Mouse (Mus musculus): ENCODE measurements around the gene Aqp9. TPM values are rescaled to one million over a fixed set of nuclear protein-coding genes. Genes with fewer than 3 reads are reported as not detected.
"Not testable (repeated sequence)": the region's sequence is repeated elsewhere in the genome, so short reads cannot be mapped to it uniquely, and the experiment has no call there.

Gene Aqp9
- polyA plus RNA-seq, 1 experiment from 2014 or later, result 0.14 TPM

DNA sequence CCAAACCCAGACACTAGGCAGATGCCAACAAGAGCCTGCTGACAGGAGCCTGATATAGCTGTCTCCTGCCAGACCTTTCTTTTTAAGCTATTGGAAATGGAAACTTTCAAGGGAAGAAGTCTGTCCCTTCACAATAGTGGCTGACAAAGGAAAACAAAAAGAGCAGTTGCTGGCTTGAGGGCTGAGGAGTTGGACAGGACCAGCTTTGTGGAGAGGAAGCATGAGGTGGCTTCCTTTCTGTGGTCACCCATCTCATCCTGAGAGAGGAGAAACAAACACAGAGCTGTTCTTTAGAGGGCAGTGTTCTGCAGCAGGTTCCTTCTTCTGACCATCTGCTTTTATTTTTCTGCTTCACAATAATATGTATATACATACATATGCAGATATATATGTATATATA, 19.6 kb downstream of the Aqp9 start:
- Histone ChIP-seq H3K36me3 (no peaks in the 10 kb centered on the region), H3K4me3 (no peak overlapping the region), H3K27ac (no peak overlapping the region), H3K9me3 (replicated peaks) (no peaks in the 10 kb centered on the region), H3K4me1 (no peaks in the 10 kb centered on the region), H3K27me3 (ENCODE audit: low read depth, poor library complexity, severe bottlenecking) (no peaks in the 10 kb centered on the region)
- no peak for DNase-seq (ENCODE audit: low spot score)

DNA sequence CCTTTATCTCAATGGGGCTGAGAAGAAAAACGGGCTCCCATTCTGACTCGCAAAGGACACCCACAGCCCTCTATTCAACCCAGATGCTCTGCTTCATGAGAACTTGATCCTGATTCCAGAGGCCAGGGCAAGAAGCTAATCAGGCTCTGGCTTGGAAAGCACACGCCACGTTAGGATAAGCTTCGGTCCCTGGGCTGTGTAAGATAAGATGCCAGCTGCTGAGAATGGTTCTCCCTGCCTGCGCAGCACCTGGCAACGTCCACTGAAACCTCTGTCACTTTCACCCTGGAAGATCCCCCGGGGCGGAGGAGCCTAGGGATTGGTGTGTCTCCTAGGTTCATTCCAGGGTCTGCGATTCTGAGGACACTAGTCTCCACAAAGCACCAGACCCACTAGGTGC, 22.3 kb downstream of the Aqp9 start:
- no peaks in the 10 kb centered on the region for H3K27me3 ChIP-seq (ENCODE audit: low read depth, poor library complexity, severe bottlenecking)
- no peak for DNase-seq (ENCODE audit: low spot score)
- 87% methylated on average over 10 of the region's 10 CpGs for WGBS
- H3K36me3 ChIP-seq, result no peaks in the 10 kb centered on the region
- H3K9me3 ChIP-seq (replicated peaks), result no peaks in the 10 kb centered on the region
- H3K4me1 ChIP-seq, result no peaks in the 10 kb centered on the region
- no peak overlapping the region for H3K27ac ChIP-seq
- no peak overlapping the region for H3K4me3 ChIP-seq

DNA sequence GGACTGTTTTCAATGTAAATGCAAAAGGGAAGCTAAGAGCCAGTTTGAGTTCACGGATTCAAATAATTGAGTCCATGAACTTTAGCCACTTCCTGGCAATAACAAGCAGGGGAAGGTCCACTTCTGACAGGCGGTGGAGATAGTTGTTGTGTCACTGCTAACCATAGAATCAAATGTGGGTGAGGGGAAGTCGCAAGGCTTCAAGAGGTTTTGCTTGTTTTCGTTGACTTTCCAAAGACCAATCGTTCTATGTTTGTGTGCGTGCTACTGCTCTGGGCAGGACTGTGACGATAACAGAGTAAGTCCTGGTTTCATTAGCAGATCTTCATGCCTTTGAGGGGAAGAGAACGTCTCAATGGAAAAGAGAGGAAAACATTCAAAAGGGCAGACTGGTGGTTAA, 28.3 kb downstream of the Aqp9 start:
- WGBS, result 94% methylated on average over 8 of the region's 8 CpGs
- DNase-seq (ENCODE audit: low spot score), result no peak
- no peaks in the 10 kb centered on the region; the same call in 1 of the 2 replicates for H3K9me3 ChIP-seq (replicated peaks)
- H3K27me3 ChIP-seq (ENCODE audit: low read depth, poor library complexity, severe bottlenecking), result no peaks in the 10 kb centered on the region
- no peaks in the 10 kb centered on the region for H3K36me3 ChIP-seq
- no peak overlapping the region for H3K4me3 ChIP-seq
- H3K27ac ChIP-seq, result no peak overlapping the region
- no peaks in the 10 kb centered on the region for H3K4me1 ChIP-seq

DNA sequence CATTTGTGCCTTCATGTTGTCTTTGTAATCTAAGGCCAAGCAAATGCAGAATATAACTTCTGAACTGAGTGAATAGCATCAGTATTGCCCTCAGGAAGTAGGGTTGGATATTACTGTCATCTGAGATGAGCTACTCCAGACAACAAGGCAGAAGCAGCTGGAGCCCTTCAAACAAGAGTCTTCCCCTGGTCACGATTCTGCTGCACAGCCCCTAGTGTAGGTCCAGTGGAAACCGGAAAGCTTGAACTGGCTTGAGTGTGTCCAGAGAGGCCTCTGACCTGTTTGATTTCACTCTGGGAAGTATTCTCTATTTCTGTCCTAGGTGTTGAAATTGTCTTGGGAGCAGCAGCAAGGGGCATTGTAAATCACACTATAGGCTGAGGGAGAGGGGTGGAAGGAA, 29.5 kb downstream of the Aqp9 start:
- Histone ChIP-seq H3K4me1 (no peaks in the 10 kb centered on the region), H3K36me3 (no peaks in the 10 kb centered on the region), H3K27ac (no peak overlapping the region), H3K9me3 (replicated peaks) (no peaks in the 10 kb centered on the region; the same call in 1 of the 2 replicates), H3K4me3 (no peak overlapping the region), H3K27me3 (ENCODE audit: low read depth, poor library complexity, severe bottlenecking) (no peaks in the 10 kb centered on the region)
- no peak for DNase-seq (ENCODE audit: low spot score)
- 88% methylated on average over 2 of the region's 2 CpGs for WGBS

DNA sequence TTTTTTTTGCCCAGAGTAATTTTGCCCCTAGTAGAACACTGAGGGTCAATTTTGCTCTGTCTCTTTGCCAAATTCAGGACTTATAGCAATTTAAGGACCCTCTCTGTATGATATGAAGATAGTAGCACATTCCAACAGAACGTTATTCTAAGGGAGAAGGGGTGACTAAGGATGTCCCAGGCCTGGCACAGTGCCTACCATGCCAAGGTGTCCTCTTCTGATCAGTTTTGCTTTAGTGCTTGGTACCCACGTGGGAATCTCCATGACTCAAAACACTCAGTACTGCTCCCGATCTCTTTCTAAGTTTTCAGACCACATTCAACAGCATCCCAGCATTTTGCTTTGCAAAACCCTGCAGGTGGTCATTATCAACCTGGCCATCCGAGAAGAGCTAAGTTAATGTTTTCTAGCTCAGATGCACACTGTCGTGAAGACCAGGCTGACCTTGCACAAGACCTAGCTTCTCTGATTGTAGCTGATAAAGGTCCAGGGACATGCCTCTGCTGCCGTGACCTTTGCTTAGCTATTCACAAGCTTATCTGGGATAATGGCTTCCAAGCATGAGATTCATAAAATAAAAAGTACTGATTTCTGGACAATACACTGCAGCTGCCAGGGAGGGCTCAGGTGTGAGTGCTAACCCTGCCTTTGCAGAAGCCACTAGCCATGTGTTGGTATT, 31.1 kb downstream of the Aqp9 start:
- Histone ChIP-seq H3K27ac (no peak overlapping the region), H3K36me3 (no peaks in the 10 kb centered on the region), H3K4me3 (no peak overlapping the region), H3K4me1 (no peaks in the 10 kb centered on the region), H3K9me3 (replicated peaks) (no peaks in the 10 kb centered on the region; the same call in 1 of the 2 replicates), H3K27me3 (ENCODE audit: low read depth, poor library complexity, severe bottlenecking) (no peaks in the 10 kb centered on the region)
- DNase-seq (ENCODE audit: low spot score), result no peak
- 82% methylated on average over 6 of the region's 6 CpGs for WGBS

DNA sequence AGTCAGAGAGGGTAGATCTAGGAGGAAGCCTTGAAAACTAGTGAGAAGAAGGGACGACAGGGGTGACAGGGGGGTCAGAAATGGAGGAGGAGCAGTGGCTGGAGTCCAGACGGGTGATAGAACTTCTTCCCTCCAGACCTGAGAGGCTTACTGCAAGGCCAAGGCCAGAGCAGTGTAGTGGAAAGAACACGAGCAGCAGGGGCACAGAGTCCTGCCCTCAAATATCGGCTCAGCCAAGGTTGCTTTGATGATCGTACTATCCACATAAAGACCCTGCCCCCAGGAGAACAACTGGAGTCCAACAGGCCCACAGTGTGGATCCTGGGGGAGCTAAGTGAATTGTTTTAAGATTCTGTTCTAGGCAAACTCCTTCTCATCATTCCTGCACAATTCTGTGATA, 33.4 kb downstream of the Aqp9 start:
- H3K4me3 ChIP-seq, result no peak overlapping the region
- no peaks in the 10 kb centered on the region for H3K36me3 ChIP-seq
- WGBS, result 81% methylated on average over 5 of the region's 5 CpGs
- H3K9me3 ChIP-seq (replicated peaks), result no peaks in the 10 kb centered on the region
- no peak for DNase-seq (ENCODE audit: low spot score)
- H3K27me3 ChIP-seq (ENCODE audit: low read depth, poor library complexity, severe bottlenecking), result no peaks in the 10 kb centered on the region
- no peaks in the 10 kb centered on the region for H3K4me1 ChIP-seq
- no peak overlapping the region for H3K27ac ChIP-seq

DNA sequence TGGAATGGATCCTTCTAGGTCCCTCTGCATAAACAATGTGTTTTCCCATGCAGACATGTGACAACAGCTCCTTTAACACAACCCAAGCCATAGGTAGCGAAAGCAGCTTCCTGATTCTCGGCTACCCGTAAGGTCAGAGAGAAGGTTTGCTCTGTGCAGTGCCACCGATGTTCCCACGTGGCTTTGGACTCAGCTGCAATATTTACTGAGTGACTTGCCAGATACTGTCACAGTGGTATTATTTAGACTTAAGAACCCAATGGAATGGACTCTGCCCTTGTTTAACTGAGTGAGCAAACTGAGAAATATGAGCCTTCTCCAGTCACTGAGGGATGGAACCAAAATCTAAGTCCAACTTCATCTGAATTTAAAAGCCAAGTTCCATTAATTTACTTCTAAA, 35.3 kb downstream of the Aqp9 start:
- WGBS, result 89% methylated on average over 5 of the region's 5 CpGs

DNA sequence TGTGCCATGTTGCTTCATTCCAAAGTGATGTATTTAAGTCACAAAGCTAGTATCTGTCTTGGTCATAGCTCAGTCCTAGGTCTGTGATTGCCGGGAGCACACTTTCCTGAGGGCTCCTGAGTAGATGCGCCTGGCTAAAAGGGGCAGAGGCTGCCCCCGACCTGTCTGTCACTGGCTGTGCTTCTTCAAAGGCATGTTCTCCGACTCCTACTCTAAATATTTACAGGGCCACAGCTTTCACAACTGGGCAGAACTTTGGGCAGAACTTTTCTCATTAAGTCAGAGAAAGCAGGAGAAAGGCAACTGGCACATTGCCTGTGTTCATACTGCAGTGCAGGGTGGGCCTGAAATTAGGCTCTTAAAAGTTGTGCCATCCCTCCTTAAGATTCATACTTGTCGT, 36.7 kb downstream of the Aqp9 start:
- DNase-seq (ENCODE audit: low spot score), result no peak
- 72% methylated on average over 5 of the region's 5 CpGs for WGBS
- H3K4me1 ChIP-seq, result no peaks in the 10 kb centered on the region
- no peak overlapping the region for H3K27ac ChIP-seq
- H3K27me3 ChIP-seq (ENCODE audit: low read depth, poor library complexity, severe bottlenecking), result no peaks in the 10 kb centered on the region
- H3K4me3 ChIP-seq, result no peak overlapping the region
- H3K9me3 ChIP-seq (replicated peaks), result no peaks in the 10 kb centered on the region
- no peaks in the 10 kb centered on the region for H3K36me3 ChIP-seq

More for the DNA sequence above, 35.3 kb downstream of the Aqp9 start:
- H3K9me3 ChIP-seq (replicated peaks), result no peaks in the 10 kb centered on the region
- DNase-seq (ENCODE audit: low spot score), result no peak
- no peaks in the 10 kb centered on the region for H3K36me3 ChIP-seq
- H3K27ac ChIP-seq, result no peak overlapping the region
- H3K27me3 ChIP-seq (ENCODE audit: low read depth, poor library complexity, severe bottlenecking), result no peaks in the 10 kb centered on the region
- no peaks in the 10 kb centered on the region for H3K4me1 ChIP-seq
- no peak overlapping the region for H3K4me3 ChIP-seq

DNA sequence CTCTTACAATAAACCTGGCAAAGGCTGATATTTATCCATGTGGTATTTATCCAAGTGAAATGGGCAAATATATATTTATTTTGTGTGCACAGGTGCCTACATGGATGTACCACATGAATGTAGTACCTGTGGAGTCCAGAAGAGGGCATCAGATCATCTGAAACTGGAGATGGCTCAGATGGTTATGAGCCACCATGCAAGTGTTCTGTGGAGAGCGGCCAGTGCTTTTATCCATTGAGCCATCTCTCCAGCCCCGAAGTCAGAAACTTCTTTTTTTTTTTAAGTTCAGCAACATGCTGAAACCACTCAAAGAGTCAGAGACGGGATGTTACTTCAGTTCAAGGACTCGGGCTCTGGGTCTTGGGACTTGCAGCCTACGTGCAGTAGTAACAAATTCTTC, 39.6 kb downstream of the Aqp9 start:
- no peaks in the 10 kb centered on the region for H3K27me3 ChIP-seq (ENCODE audit: low read depth, poor library complexity, severe bottlenecking)
- H3K9me3 ChIP-seq (replicated peaks), result no peaks in the 10 kb centered on the region
- 70% methylated on average over 5 of the region's 5 CpGs for WGBS
- no peak overlapping the region for H3K27ac ChIP-seq
- no peaks in the 10 kb centered on the region for H3K36me3 ChIP-seq
- no peak overlapping the region for H3K4me3 ChIP-seq
- no peaks in the 10 kb centered on the region for H3K4me1 ChIP-seq
- DNase-seq (ENCODE audit: low spot score), result peak; percentile 58

DNA sequence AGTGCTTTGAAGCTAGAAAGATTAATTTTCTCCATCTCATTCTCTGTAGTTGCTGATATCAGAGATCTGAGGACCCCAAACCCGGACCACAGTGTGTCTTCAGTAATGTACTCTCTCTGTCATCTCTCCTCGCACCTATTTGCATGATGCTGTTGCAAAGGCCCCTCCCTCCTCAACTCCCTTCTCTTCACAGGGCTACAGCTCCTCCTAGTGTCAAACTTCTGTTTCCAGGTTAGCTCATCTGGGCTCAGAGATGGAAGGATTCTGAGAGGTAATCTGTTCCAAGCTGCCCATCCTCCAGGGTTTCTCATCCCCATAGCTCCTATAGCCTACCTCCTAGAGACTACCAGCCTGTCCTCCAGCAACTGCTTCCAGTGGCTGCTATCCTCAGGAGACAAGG, 42.3 kb downstream of the Aqp9 start:
- no peaks in the 10 kb centered on the region for H3K36me3 ChIP-seq
- no peak overlapping the region for H3K27ac ChIP-seq
- no peak overlapping the region for H3K4me3 ChIP-seq
- no peaks in the 10 kb centered on the region for H3K9me3 ChIP-seq (replicated peaks)
- no peaks in the 10 kb centered on the region for H3K4me1 ChIP-seq
- H3K27me3 ChIP-seq (ENCODE audit: low read depth, poor library complexity, severe bottlenecking), result no peaks in the 10 kb centered on the region
- no peak for DNase-seq (ENCODE audit: low spot score)
- 31% methylated on average over 2 of the region's 2 CpGs for WGBS

DNA sequence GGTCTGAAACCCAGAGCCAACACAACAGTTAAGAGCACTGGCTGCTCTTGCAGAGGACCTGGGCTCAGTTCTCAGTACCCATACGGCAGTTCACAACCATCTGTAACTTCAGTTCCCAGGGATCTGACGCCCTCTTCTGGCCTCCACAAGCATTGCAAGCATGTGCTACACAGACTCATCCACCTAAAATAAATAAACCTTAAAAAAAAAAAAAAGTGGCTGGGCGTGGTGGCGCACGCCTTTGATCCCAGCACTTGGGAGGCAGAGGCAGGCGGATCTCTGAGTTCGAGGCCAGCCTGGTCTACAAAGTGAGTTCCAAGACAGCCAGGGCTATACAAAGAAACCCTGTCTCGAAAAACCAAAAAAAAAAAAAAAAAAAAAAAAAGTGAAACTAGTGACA, 45.4 kb downstream of the Aqp9 start:
- H3K4me3 ChIP-seq; H3K36me3 ChIP-seq; H3K27me3 ChIP-seq (ENCODE audit: low read depth, poor library complexity, severe bottlenecking); H3K9me3 ChIP-seq (replicated peaks); H3K27ac ChIP-seq; H3K4me1 ChIP-seq; DNase-seq (ENCODE audit: low spot score): not testable (repeated sequence)
- WGBS, result 82% methylated on average over 8 of the region's 8 CpGs

DNA sequence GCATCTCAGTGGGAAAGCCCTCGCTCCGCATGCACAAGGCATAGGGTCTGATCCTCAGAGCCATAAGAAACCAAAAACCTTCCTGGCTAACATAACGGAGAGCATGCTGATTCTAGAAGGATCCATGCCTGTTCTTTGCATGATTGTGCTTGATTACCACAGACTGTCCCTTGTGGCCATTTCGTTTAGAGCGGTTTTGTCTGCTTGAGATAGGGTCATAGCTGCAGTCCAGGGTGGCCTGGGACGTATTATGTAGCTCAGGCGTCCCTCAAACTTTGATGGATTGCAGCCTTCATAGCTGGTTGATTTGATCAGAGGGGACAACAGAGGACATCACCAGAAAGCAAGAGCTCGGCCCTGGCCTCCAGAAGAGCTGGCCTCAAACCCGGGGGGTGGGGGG, 47.6 kb downstream of the Aqp9 start:
- H3K9me3 ChIP-seq (replicated peaks), result no peaks in the 10 kb centered on the region
- no peak overlapping the region for H3K4me3 ChIP-seq
- no peak for DNase-seq (ENCODE audit: low spot score)
- H3K27ac ChIP-seq, result no peak overlapping the region
- no peaks in the 10 kb centered on the region for H3K36me3 ChIP-seq
- no peaks in the 10 kb centered on the region for H3K4me1 ChIP-seq
- H3K27me3 ChIP-seq (ENCODE audit: low read depth, poor library complexity, severe bottlenecking), result no peaks in the 10 kb centered on the region
- WGBS, result 83% methylated on average over 9 of the region's 9 CpGs

DNA sequence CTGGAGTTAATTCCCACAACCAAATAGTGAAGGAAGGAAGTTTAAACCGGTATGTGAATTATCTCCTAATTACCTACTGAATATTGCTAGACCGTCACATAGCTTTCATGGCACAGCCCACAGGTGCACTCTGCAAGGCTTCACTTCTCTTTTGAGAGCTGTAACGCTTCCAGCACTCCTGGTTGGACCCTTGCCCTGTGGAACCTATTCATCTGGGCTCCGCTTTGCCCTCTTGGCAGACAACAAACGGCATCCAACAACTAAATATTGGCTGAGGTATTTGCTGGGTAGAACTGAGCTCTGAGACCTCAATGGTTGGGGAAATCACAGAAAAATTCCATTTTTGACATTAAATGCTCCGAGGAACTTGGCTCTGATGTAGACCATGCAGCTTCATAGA, 55.3 kb downstream of the Aqp9 start:
- Histone ChIP-seq H3K27ac (no peak overlapping the region), H3K27me3 (ENCODE audit: low read depth, poor library complexity, severe bottlenecking) (no peaks in the 10 kb centered on the region), H3K36me3 (no peaks in the 10 kb centered on the region), H3K9me3 (replicated peaks) (no peaks in the 10 kb centered on the region), H3K4me1 (no peaks in the 10 kb centered on the region), H3K4me3 (no peak overlapping the region)
- WGBS, result 87% methylated on average over 6 of the region's 6 CpGs
- DNase-seq (ENCODE audit: low spot score), result no peak

DNA sequence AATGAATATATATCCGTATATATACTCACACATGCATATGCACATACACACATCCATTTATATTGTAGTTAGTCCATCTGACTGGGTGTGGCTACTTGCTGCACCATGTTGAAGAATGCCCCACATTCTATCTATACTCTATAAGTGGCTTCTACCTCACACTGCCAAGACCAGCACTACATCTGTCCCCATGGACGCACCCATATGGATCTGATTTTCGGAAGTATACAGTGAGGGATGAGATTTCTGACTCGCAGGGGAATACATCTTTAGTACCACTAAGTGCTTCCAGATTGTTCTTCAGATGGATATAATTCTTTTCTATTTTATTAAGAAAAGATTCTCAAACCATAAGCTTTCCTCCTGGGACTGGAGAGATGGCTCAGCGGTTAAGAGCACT, 65.0 kb downstream of the Aqp9 start:
- no peak for DNase-seq (ENCODE audit: low spot score)
- no peak overlapping the region for H3K27ac ChIP-seq
- H3K4me3 ChIP-seq, result no peak overlapping the region
- no peaks in the 10 kb centered on the region for H3K36me3 ChIP-seq
- no peaks in the 10 kb centered on the region for H3K4me1 ChIP-seq
- WGBS, result 79% methylated on average over 5 of the region's 5 CpGs
- no peaks in the 10 kb centered on the region for H3K27me3 ChIP-seq (ENCODE audit: low read depth, poor library complexity, severe bottlenecking)
- H3K9me3 ChIP-seq (replicated peaks), result no peaks in the 10 kb centered on the region

All from limb, embryonic 10.5 days (tissue).